Mouse (Mus musculus): ENCODE results near the gene Atp5f1. TPM values are rescaled to one million over a fixed set of nuclear protein-coding genes. Genes with fewer than 3 reads are reported as not detected.

The Atp5f1 gene
- total RNA-seq, 1 experiment = 300 TPM

- Histone ChIP-seq H3K36me3 (ENCODE audit: control insufficient read depth, insufficient read depth, low read length, poor library complexity, severe bottlenecking) (no peaks in the 10 kb centered on the region; the same call in 1 of the 2 replicates), H3K27ac (ENCODE audit: insufficient read depth, low read depth, low read length, poor library complexity, severe bottlenecking) (no peak overlapping the region), H3K9ac (ENCODE audit: insufficient read depth, low read depth, low read length, poor library complexity, severe bottlenecking) (no peak overlapping the region), H3K4me1 (ENCODE audit: control insufficient read depth in 2 of 2, insufficient read depth in 2 of 2, low read length in 2 of 2, poor library complexity in 1 of 2) (peaks cover 0 to 3% of the 10 kb centered on the region in 2 experiments; a peak in 1 of 4 replicates), H3K9me3 (ENCODE audit: control insufficient read depth, insufficient read depth, low read depth, low read length) (no peaks in the 10 kb centered on the region), H3K4me3 (ENCODE audit: insufficient read depth in 1 of 2, low read depth in 1 of 2, low read length in 2 of 2, poor library complexity in 1 of 2, severe bottlenecking in 1 of 2) (no peak overlapping the region)
- no peak for TF ChIP-seq HCFC1 (IDR thresholded peaks at IDR 0.05; ENCODE audit: borderline replicate concordance, insufficient read depth, low read length)
- no peak for TF ChIP-seq MAFK (IDR thresholded peaks at IDR 0.05; ENCODE audit: insufficient read depth, low read depth, low read length)
- no peak for TF ChIP-seq CHD2 (IDR thresholded peaks at IDR 0.05; ENCODE audit: low read depth, low read length)
- no peak for TF ChIP-seq ZC3H11A (IDR thresholded peaks at IDR 0.05; ENCODE audit: borderline replicate concordance, low read depth, low read length)
- TF ChIP-seq ZNF384 (IDR thresholded peaks at IDR 0.05; ENCODE audit: low read depth, low read length) = no peak
- in situ Hi-C loops (cut with MboI; ENCODE audit: low sequenced_read_pairs in 2 of 2, unreplicated experiment in 2 of 2) = no loop called here
- DNase-seq (ENCODE audit: low read depth, low spot score) = no peak
Measured at GRCm38 (mm10) chr3:105933926-105934325, 26.0 kb downstream of the Atp5f1 start.

GRCm38 (mm10) chr3:105932240-105933071 is 27.4 kb downstream of the Atp5f1 start, which contains the start of gene I830077J02Rik:
TSS of gene I830077J02Rik (minus strand) at chr3:105932664.
- DNase-seq (ENCODE audit: low read depth, low spot score) = no peak
- no peak within 1 kb of the TSS for H3K4me3 ChIP-seq (ENCODE audit: insufficient read depth in 1 of 2, low read depth in 1 of 2, low read length in 2 of 2, poor library complexity in 1 of 2, severe bottlenecking in 1 of 2)
- H3K9ac ChIP-seq (ENCODE audit: insufficient read depth, low read depth, low read length, poor library complexity, severe bottlenecking) = no peak within 1 kb of the TSS
- TF ChIP-seq CHD2 (IDR thresholded peaks at IDR 0.05; ENCODE audit: low read depth, low read length) (no peak), ZNF384 (IDR thresholded peaks at IDR 0.05; ENCODE audit: low read depth, low read length) (no peak), MAFK (IDR thresholded peaks at IDR 0.05; ENCODE audit: insufficient read depth, low read depth, low read length) (no peak), HCFC1 (IDR thresholded peaks at IDR 0.05; ENCODE audit: borderline replicate concordance, insufficient read depth, low read length) (no peak), ZC3H11A (IDR thresholded peaks at IDR 0.05; ENCODE audit: borderline replicate concordance, low read depth, low read length) (no peak)
- no peaks in the 10 kb centered on the region for H3K9me3 ChIP-seq (ENCODE audit: control insufficient read depth, insufficient read depth, low read depth, low read length)
- H3K4me1 ChIP-seq (ENCODE audit: control insufficient read depth in 2 of 2, insufficient read depth in 2 of 2, low read length in 2 of 2, poor library complexity in 1 of 2) = peaks cover 4 to 7% of the 10 kb centered on the region in 2 experiments; a peak in 2 of 4 replicates
- in situ Hi-C loops (cut with MboI; ENCODE audit: low sequenced_read_pairs in 2 of 2, unreplicated experiment in 2 of 2) = no loop called here
- H3K36me3 ChIP-seq (ENCODE audit: control insufficient read depth, insufficient read depth, low read length, poor library complexity, severe bottlenecking) = no peaks in the 10 kb centered on the region; the same call in 1 of the 2 replicates
- H3K27ac ChIP-seq (ENCODE audit: insufficient read depth, low read depth, low read length, poor library complexity, severe bottlenecking) = no peak within 1 kb of the TSS

GRCm38 (mm10) chr3:105931095-105931494 is 28.8 kb downstream of the Atp5f1 start:
- Histone ChIP-seq H3K27ac (ENCODE audit: insufficient read depth, low read depth, low read length, poor library complexity, severe bottlenecking) (no peak overlapping the region), H3K4me3 (ENCODE audit: insufficient read depth in 1 of 2, low read depth in 1 of 2, low read length in 2 of 2, poor library complexity in 1 of 2, severe bottlenecking in 1 of 2) (no peak overlapping the region), H3K9ac (ENCODE audit: insufficient read depth, low read depth, low read length, poor library complexity, severe bottlenecking) (no peak overlapping the region), H3K36me3 (ENCODE audit: control insufficient read depth, insufficient read depth, low read length, poor library complexity, severe bottlenecking) (no peaks in the 10 kb centered on the region), H3K4me1 (ENCODE audit: control insufficient read depth in 2 of 2, insufficient read depth in 2 of 2, low read length in 2 of 2, poor library complexity in 1 of 2) (peaks cover 4 to 7% of the 10 kb centered on the region in 2 experiments; a peak in 2 of 4 replicates), H3K9me3 (ENCODE audit: control insufficient read depth, insufficient read depth, low read depth, low read length) (no peaks in the 10 kb centered on the region)
- TF ChIP-seq MAFK (IDR thresholded peaks at IDR 0.05; ENCODE audit: insufficient read depth, low read depth, low read length) (no peak), ZNF384 (IDR thresholded peaks at IDR 0.05; ENCODE audit: low read depth, low read length) (no peak), CHD2 (IDR thresholded peaks at IDR 0.05; ENCODE audit: low read depth, low read length) (no peak), ZC3H11A (IDR thresholded peaks at IDR 0.05; ENCODE audit: borderline replicate concordance, low read depth, low read length) (no peak), HCFC1 (IDR thresholded peaks at IDR 0.05; ENCODE audit: borderline replicate concordance, insufficient read depth, low read length) (no peak)
- DNase-seq (ENCODE audit: low read depth, low spot score) = no peak
- in situ Hi-C loops (cut with MboI; ENCODE audit: low sequenced_read_pairs in 2 of 2, unreplicated experiment in 2 of 2) = no loop called here

GRCm38 (mm10) chr3:105929821-105930220 is 30.1 kb downstream of the Atp5f1 start:
- Histone ChIP-seq H3K4me1 (ENCODE audit: control insufficient read depth in 2 of 2, insufficient read depth in 2 of 2, low read length in 2 of 2, poor library complexity in 1 of 2) (peaks cover 4 to 7% of the 10 kb centered on the region in 2 experiments; a peak in 2 of 4 replicates), H3K36me3 (ENCODE audit: control insufficient read depth, insufficient read depth, low read length, poor library complexity, severe bottlenecking) (no peaks in the 10 kb centered on the region), H3K9ac (ENCODE audit: insufficient read depth, low read depth, low read length, poor library complexity, severe bottlenecking) (no peak overlapping the region), H3K4me3 (ENCODE audit: insufficient read depth in 1 of 2, low read depth in 1 of 2, low read length in 2 of 2, poor library complexity in 1 of 2, severe bottlenecking in 1 of 2) (no peak overlapping the region), H3K9me3 (ENCODE audit: control insufficient read depth, insufficient read depth, low read depth, low read length) (no peaks in the 10 kb centered on the region), H3K27ac (ENCODE audit: insufficient read depth, low read depth, low read length, poor library complexity, severe bottlenecking) (no peak overlapping the region)
- TF ChIP-seq ZNF384 (IDR thresholded peaks at IDR 0.05; ENCODE audit: low read depth, low read length) (no peak), HCFC1 (IDR thresholded peaks at IDR 0.05; ENCODE audit: borderline replicate concordance, insufficient read depth, low read length) (no peak), MAFK (IDR thresholded peaks at IDR 0.05; ENCODE audit: insufficient read depth, low read depth, low read length) (no peak), ZC3H11A (IDR thresholded peaks at IDR 0.05; ENCODE audit: borderline replicate concordance, low read depth, low read length) (no peak), CHD2 (IDR thresholded peaks at IDR 0.05; ENCODE audit: low read depth, low read length) (no peak)
- DNase-seq (ENCODE audit: low read depth, low spot score) = no peak
- in situ Hi-C loops (cut with MboI; ENCODE audit: low sequenced_read_pairs in 2 of 2, unreplicated experiment in 2 of 2) = no loop called here
